Mouse (Mus musculus) myocyte (in vitro differentiated cells): ENCODE results near the gene Hist2h3c2. TPM values are rescaled to one million over a fixed set of nuclear protein-coding genes. Genes with fewer than 3 reads are reported as not detected.

Source experiments
- H3K27me3 ChIP-seq: one replicate; pipeline ENCODE4 v1.6.1; 2011; ENCODE audit not compliant: control insufficient read depth, insufficient read depth, insufficient read length
- H3K36me3 ChIP-seq: one replicate; pipeline ENCODE4 v1.6.1; 2011; ENCODE audit not compliant: control insufficient read depth, insufficient read depth
- H3K4me2 ChIP-seq: one replicate; pipeline ENCODE4 v1.6.1; 2011; ENCODE audit warnings: low read depth, control low read depth
- H3K4me3 ChIP-seq: one replicate; pipeline ENCODE4 v1.5.1; 2011; ENCODE audit warnings: mild to moderate bottlenecking, control low read depth, moderate library complexity
- H3K79me2 ChIP-seq: one replicate; pipeline ENCODE4 v1.6.1; 2011; ENCODE audit not compliant: control insufficient read depth, insufficient read depth
- H3ac ChIP-seq: one replicate; pipeline ENCODE4 v1.6.1; 2011; ENCODE audit not compliant: control insufficient read depth, insufficient read length
- CEBPB ChIP-seq: IDR thresholded peaks from 2 replicates; pipeline ENCODE4 v1.6.1; 2011; ENCODE audit warnings: mild to moderate bottlenecking, moderate library complexity; ENCODE audit not compliant: poor library complexity, insufficient read depth, severe bottlenecking
- E2F4 ChIP-seq: IDR thresholded peaks from one replicate; pipeline ENCODE4 v1.6.1; 2011; ENCODE audit warnings: mild to moderate bottlenecking, control low read depth, moderate library complexity; ENCODE audit not compliant: insufficient read depth
- MAX ChIP-seq: IDR thresholded peaks from one replicate; pipeline ENCODE4 v1.6.1; 2011; ENCODE audit warnings: low read depth, mild to moderate bottlenecking, control low read depth
- MYOD1 ChIP-seq, 3 experiments: IDR thresholded peaks; one replicate each; pipeline ENCODE4 v1.6.1; 2011; ENCODE audit warnings: control low read depth in 2 of 3, low read depth in 2 of 3, mild to moderate bottlenecking in 2 of 3, moderate library complexity in 1 of 3; ENCODE audit not compliant: insufficient read length in 2 of 3, control insufficient read depth in 1 of 3
- MYOG ChIP-seq, 3 experiments: IDR thresholded peaks; one replicate each; pipeline ENCODE4 v1.6.1; 2011; ENCODE audit warnings: control low read depth in 2 of 3, low read depth in 2 of 3, mild to moderate bottlenecking in 2 of 3; ENCODE audit not compliant: insufficient read length in 2 of 3, control insufficient read depth in 1 of 3, insufficient read depth in 1 of 3
- POLR2A ChIP-seq: IDR thresholded peaks from one replicate; pipeline ENCODE4 v1.6.1; 2011; ENCODE audit warnings: low read depth, mild to moderate bottlenecking, control low read depth, moderate library complexity; ENCODE audit not compliant: insufficient read length
- POLR2AphosphoS2 ChIP-seq: IDR thresholded peaks from one replicate; pipeline ENCODE4 v1.6.1; 2011; ENCODE audit warnings: low read depth, control low read depth; ENCODE audit not compliant: insufficient read length
- REST ChIP-seq: IDR thresholded peaks from one replicate; pipeline ENCODE4 v1.6.1; 2011; ENCODE audit warnings: mild to moderate bottlenecking, control low read depth, moderate library complexity; ENCODE audit not compliant: insufficient read depth, insufficient read length
- SRF ChIP-seq: IDR thresholded peaks from one replicate; pipeline ENCODE4 v1.6.1; 2011; ENCODE audit warnings: low read depth; ENCODE audit not compliant: control insufficient read depth, insufficient read length
- TCF12 ChIP-seq: IDR thresholded peaks from one replicate; pipeline ENCODE4 v1.6.1; 2011; ENCODE audit warnings: mild to moderate bottlenecking, control low read depth; ENCODE audit not compliant: poor library complexity, insufficient read depth, severe bottlenecking
- TCF3 ChIP-seq: IDR thresholded peaks from one replicate; pipeline ENCODE4 v1.6.1; 2011; ENCODE audit warnings: low read depth, control low read depth; ENCODE audit not compliant: insufficient read length
- USF1 ChIP-seq: IDR thresholded peaks from one replicate; pipeline ENCODE4 v1.6.1; 2011; ENCODE audit warnings: low read depth, mild to moderate bottlenecking, control low read depth, moderate library complexity
- polyA plus RNA-seq: library from polyadenylated mRNA; unstranded; fragments of >200 nt; fragmentation: generic; extraction: Trizol; gene quantifications from one replicate; pipeline ENCODE4 v1.2.1, GENCODE M21; 2012; ENCODE audit warnings: missing spikeins

Hist2h3c2 gene
- polyA plus RNA-seq, 1 experiment = 22.7 TPM

DNA sequence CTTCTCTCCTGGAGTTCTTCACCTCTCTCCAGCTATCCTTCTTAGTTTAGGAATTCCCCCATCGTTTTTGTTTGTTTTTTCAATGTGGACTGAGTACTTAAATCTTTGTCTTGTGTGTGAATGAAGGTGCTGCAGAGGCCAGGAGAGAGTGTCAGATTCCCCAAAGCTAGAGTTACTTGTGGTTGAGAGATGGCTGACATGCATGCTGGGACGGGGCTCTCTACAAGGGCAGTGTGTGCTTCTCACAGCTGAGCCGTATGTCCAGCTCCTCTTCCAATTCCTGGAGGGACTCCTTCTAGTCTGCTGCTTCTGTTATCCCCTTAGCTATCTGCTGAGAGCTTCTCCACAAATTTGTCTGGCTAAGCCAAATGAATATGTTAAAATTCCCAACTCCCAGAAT is 3.1 kb downstream of the Hist2h3c2 start:
- TF ChIP-seq REST (no peak), POLR2AphosphoS2 (peak; percentile 50)
- H3K36me3 ChIP-seq = no peaks in the 10 kb centered on the region

DNA sequence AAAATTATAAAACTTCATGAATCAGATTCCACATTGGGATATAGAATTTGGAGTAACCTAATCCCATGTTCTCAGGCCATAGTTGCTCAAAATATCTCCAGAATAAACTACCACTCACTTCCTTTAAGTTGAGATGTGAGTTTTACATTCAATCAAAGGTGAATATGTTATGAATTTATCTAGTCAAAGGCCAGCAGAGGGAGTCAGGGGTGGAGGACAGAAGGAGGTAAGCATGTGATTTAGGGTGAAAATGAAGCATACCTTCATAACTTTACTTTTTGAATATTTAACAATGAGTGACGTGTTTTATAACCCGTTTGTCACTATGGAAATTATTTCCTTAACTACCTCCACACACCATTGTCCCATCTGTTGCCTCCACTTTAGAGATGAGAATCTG is 4.0 kb downstream of the Hist2h3c2 start:
- TF ChIP-seq MYOD1 (IDR thresholded peaks at IDR 0.05; ENCODE audit: control insufficient read depth in 1 of 3, insufficient read length in 2 of 3, low read depth in 2 of 3) (no peak), REST (no peak), CEBPB (no peak), TCF3 (no peak), USF1 (no peak), MYOG (IDR thresholded peaks at IDR 0.05; ENCODE audit: control insufficient read depth in 1 of 3, insufficient read depth in 1 of 3, insufficient read length in 2 of 3, low read depth in 2 of 3) (no peak), POLR2A (no peak)
- Histone ChIP-seq H3K79me2 (no peaks in the 10 kb centered on the region), H3K27me3 (no peaks in the 10 kb centered on the region), H3K4me3 (no peak overlapping the region), H3ac (no peak overlapping the region), H3K4me2 (no peak overlapping the region), H3K36me3 (no peaks in the 10 kb centered on the region)

More for the DNA sequence above, 3.1 kb downstream of the Hist2h3c2 start:
- Histone ChIP-seq H3K4me3 (peak overlapping the region; percentile 31), H3K27me3 (no peaks in the 10 kb centered on the region), H3K79me2 (no peaks in the 10 kb centered on the region), H3K4me2 (no peak overlapping the region), H3ac (no peak overlapping the region)

DNA sequence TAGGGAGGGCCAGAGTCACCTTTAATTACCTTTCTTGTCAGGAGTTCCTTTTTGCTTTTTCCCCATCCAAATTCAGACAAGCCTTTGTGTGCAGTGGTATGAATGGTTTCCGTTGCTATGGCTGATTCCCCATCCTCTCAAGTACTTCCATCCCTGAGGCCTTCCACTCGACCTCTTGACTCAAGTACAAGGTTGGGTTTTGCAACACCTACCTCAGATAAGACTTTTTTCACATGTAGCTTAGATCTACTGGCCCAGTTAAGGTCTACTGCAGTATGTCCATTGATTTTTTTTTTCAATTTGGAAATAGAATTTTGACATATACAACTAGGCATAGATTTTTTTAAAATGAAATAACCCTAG is 7.2 kb downstream of the Hist2h3c2 start:
- no peak overlapping the region for H3ac ChIP-seq

DNA sequence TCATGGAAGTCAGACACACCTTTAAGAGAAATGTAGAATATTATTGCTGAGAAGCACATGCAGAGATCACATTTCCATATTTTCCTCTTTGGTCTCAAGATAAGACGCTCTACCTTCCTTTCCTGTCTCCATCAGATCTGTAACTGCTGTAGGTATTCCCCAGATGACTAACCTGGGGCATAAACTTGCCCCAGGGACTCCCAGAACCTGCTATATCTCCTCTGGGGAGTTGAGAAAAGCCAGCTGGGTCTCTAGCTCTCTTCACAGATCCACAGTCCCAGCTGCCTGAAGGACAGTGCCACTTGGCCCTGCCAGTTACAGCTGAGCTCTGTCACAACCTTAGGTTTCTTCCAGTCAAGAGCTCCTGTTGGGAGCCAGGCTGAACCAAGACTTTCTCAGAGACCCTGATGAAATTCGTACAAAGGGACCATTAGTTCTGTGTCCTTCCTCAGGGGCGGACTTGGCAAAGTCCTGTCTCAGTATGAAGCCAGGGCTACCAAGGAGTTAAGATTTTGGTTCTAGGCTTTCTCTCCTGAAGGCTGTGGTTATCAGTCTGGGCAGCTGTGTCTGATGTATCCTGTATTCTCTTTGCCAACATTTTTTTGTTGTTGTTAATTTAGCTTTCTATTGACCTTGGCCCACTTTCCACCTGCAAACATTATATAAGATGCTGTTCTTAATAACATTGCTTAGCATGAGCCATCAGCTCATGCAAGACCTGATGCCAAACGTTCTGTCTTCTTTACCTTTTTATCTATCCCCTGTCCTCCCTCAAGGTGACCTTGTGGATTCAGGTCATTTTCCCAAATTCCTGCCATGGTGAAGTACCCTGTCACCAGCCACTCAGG is 7.8 kb downstream of the Hist2h3c2 start:
- Histone ChIP-seq H3K79me2 (no peaks in the 10 kb centered on the region), H3K4me2 (no peak overlapping the region), H3ac (no peak overlapping the region), H3K4me3 (no peak overlapping the region), H3K36me3 (no peaks in the 10 kb centered on the region), H3K27me3 (no peaks in the 10 kb centered on the region)
- TF ChIP-seq TCF3 = no peak
- TF ChIP-seq USF1 = no peak
- no peak for TF ChIP-seq POLR2A
- TF ChIP-seq CEBPB = no peak
- TF ChIP-seq SRF = no peak
- TF ChIP-seq POLR2AphosphoS2 = no peak
- TF ChIP-seq E2F4 = no peak
- no peak for TF ChIP-seq REST
- TF ChIP-seq MYOG (IDR thresholded peaks at IDR 0.05; ENCODE audit: control insufficient read depth in 1 of 3, insufficient read depth in 1 of 3, insufficient read length in 2 of 3, low read depth in 2 of 3) = peak in 1 of 3 experiments; percentile 36
- no peak for TF ChIP-seq MAX
- no peak for TF ChIP-seq TCF12
- TF ChIP-seq MYOD1 (IDR thresholded peaks at IDR 0.05; ENCODE audit: control insufficient read depth in 1 of 3, insufficient read length in 2 of 3, low read depth in 2 of 3) = peak; percentile 66 to 73 (median 72)

More for the DNA sequence above, 7.2 kb downstream of the Hist2h3c2 start:
- no peak for TF ChIP-seq CEBPB
- TF ChIP-seq TCF3 = no peak
- TF ChIP-seq POLR2AphosphoS2 = no peak
- TF ChIP-seq MAX = no peak
- TF ChIP-seq MYOD1 (IDR thresholded peaks at IDR 0.05; ENCODE audit: control insufficient read depth in 1 of 3, insufficient read length in 2 of 3, low read depth in 2 of 3) = no peak
- TF ChIP-seq SRF = no peak
- no peak for TF ChIP-seq POLR2A
- no peak for TF ChIP-seq USF1
- TF ChIP-seq TCF12 = no peak
- no peak for TF ChIP-seq MYOG (IDR thresholded peaks at IDR 0.05; ENCODE audit: control insufficient read depth in 1 of 3, insufficient read depth in 1 of 3, insufficient read length in 2 of 3, low read depth in 2 of 3)
- H3K4me2 ChIP-seq = no peak overlapping the region
- no peaks in the 10 kb centered on the region for H3K79me2 ChIP-seq
- no peak overlapping the region for H3K4me3 ChIP-seq
- no peaks in the 10 kb centered on the region for H3K36me3 ChIP-seq
- H3K27me3 ChIP-seq = no peaks in the 10 kb centered on the region

DNA sequence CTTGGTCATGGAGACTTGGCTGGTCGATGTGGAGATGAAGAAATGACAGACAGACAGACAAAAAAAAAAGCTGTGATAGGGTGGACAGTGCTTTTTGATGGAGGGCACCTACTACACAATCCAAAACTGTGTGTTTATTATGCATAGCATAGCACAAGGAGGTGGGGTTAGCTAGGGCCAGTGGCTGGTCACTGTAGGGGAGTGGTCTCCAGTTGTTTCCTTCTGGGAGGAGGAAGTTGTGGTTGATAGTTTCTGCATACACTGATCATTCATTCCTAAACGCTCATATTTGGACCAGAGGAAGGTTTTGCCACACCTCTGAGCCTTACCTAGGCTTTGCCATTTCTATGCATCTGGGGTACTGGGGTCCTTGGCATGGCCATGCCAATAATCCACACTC is 8.5 kb downstream of the Hist2h3c2 start:
- TF ChIP-seq POLR2A (no peak), TCF12 (no peak), USF1 (no peak), SRF (no peak), MYOD1 (IDR thresholded peaks at IDR 0.05; ENCODE audit: control insufficient read depth in 1 of 3, insufficient read length in 2 of 3, low read depth in 2 of 3) (no peak)
- H3K4me2 ChIP-seq = no peak overlapping the region
- H3K27me3 ChIP-seq = no peaks in the 10 kb centered on the region
- H3K36me3 ChIP-seq = no peaks in the 10 kb centered on the region
- no peaks in the 10 kb centered on the region for H3K79me2 ChIP-seq
- no peak overlapping the region for H3K4me3 ChIP-seq
- H3ac ChIP-seq = no peak overlapping the region
